Mouse (Mus musculus): Measurements from ENCODE around the gene Tifa.

The Tifa gene

DNA sequence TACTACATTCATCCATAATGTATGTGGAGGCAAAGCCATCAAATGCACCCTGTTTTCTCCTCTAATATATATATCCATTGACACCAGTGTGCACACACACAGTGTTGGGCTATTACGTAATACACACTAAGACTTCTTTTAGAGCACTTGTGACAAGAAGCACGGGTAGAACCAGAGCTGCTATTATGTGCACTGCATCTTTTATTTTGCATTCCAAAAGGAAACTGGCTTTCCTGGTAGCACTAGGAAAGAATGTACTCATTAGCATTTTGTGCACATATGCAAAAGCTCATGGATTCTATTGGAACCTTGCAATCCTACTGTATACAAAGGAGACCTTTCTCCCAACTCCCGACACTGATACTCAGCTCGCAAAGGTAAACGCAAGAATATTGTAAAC, 79.3 kb downstream of the Tifa start:
- no peak for DNase-seq

DNA sequence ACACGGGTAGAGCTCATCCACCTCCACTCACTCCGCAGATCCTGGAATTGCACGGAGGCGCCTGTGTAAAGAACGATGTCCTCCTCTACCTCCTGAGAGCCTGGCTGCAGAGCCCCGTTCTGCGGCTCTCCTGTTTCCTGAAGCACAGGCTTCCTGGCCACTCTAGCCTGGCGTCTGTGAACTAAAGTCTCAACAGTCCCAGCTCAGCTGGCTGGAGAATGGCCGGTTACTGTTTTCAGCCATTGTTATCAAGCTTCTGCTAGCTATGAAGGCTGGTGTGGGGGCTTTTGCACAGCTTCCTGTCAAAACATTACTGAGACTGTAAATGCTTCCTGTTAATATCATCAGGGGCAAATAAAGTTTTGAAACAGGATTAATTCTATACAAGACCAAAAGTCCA, 82.0 kb downstream of the Tifa start:
- DNase-seq = no peak

DNA sequence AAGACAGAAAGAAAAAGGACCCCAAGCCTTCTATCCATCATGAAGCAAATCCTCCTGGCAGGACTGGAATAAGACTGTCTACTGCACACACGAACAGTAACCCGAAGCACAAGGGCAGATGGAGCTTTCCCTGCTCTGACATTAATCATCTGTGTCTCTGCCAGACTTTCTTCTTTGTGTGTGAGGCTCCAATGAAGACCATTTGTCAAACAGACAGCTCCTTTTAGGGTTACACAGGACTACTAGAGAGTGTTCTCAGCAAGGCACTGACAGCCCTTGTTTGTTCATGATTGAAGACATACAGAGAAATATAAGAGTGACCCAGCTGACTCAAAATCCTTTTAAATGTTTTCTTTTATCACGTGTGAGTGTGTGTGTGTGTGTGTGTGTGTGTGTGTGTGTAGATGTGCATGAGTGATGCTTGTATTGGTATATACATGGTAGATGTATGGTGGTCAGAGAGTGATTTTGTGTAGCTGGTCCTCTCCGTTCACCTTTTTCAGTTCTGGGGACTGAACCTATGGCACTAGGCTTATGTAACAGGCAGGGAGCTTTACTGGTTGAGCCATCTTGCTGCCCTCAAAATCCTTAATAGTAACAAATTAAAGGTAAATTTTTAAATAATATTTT, 84.8 kb downstream of the Tifa start:
- DNase-seq = peak; percentile 30 to 35

DNA sequence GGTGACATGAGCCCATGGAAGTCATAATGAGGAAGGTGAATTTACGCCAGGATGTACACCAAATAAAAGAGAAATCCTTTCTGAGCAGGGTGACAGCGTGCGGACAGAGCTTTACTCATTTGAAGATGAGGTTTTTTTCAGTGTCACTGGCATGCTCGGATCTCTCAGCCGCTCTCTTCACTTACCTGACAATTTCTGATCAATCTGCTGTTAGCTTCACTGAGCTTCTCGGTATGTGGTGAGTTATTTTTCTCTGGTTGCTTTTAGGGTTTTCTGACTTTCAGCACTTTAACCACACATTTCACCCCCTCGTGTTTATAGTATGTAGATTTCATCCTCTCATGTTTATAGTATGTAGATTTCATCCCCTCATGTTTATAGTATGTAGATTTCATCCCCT, 85.5 kb downstream of the Tifa start:
- no peak for DNase-seq

DNA sequence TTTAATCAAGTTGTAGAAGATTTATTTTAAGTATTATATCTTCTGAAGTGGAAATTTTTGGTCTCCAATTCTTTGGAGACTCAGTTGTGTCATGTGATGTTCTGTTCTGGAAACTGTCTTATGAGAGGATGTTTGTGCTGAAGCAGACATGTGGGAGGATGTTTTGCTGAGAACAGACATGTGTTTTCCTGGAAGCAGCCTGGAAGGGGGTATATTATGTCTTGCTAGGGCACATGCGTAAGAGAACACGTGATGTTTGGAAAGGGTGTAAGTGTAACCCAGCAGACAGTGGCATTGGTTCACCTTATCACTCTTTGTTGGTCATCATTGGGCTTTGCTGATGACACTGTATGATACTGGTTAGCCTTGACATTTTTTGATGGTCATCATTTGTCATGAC, 85.9 kb downstream of the Tifa start:
- DNase-seq = no peak

DNA sequence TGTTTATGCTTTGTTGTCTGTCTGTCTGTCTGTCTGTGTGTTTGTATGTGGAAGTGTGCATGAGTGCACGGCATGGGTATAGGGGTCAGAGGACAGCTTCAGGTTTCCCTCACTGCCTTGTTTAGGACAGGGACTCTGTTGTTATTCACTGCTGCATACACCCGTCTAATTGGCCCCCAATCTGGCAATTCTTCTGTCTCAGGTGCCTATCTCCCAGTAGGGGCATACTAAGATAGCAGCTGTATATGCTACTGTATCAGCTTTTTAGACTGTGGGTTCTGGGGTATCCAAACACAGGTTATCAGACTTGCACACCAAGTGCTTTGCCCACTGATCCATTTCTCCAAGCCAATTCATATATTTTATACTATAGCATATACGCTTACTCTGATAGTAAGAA, 90.4 kb downstream of the Tifa start:
- DNase-seq = no peak

DNA sequence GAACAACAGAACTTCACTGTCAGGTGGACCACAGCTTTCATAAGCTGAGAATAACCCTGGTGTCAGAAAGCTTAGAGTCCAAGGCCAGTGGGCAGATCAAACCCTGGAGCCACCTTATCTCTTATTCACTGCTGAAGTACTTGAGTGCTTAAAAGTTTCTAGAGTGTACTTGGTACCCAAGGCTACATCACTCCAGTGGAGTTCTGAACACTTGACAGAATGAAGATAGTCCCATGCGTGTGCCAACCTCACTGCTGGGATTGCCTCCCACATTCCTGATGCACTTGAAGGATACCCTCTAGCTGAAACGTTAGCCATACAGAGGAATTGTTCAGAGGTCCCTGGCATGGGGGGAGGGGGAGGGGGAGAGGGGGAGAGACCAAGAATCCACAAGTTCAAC, 92.1 kb downstream of the Tifa start:
- DNase-seq = no peak

Measured in cerebellum, postnatal 10 days (tissue).